Mouse (Mus musculus): Measurements from ENCODE around the gene Zfp28. TPM values are rescaled to one million over a fixed set of nuclear protein-coding genes. Genes with fewer than 3 reads are reported as not detected.

Gene Zfp28
- polyA plus RNA-seq, 1 experiment from 2014 or later, result 6.9 TPM

DNA sequence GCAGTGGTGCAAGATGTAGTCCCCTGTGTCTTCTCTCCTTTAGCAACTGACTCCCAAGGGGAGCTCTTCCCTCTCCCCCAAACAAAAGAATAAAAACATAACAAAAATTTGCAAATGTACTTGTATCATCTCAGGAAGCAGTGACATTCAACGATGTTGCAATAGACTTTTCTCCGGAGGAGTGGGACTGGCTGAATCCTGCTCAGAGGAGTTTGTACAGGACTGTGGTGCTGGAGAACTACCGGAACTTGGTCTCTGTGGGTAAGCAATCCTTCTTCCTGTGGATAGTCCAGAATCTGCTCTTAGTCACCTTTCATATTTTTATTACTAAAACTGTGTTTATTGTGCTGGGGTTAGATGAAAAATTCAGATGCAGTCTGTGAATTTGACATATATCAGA is 10.1 kb upstream of the Zfp28 start:
- Histone ChIP-seq H3K4me2 (ENCODE audit: low read length) (no peak overlapping the region), H3K9me3 (ENCODE audit: control insufficient read depth, low read length) (no peaks in the 10 kb centered on the region), H3K4me1 (ENCODE audit: control insufficient read depth in 2 of 2, insufficient read depth in 2 of 2, low read length in 2 of 2) (no peaks in the 10 kb centered on the region), H3K27ac (replicated peaks in 1 of 2; ENCODE audit: control insufficient read depth in 1 of 2, insufficient read depth in 1 of 2, low read depth in 2 of 2, low read length in 2 of 2) (no peak overlapping the region), H3K9ac (ENCODE audit: low read length) (no peak overlapping the region), H3K27me3 (ENCODE audit: control insufficient read depth, insufficient read depth, low read length) (no peaks in the 10 kb centered on the region), H3K4me3 (ENCODE audit: control insufficient read depth in 1 of 2, insufficient read depth in 1 of 2, low read depth in 1 of 2, low read length in 2 of 2) (no peak overlapping the region), H3K36me3 (ENCODE audit: control insufficient read depth, insufficient read depth, low read length) (no peaks in the 10 kb centered on the region)
- ATAC-seq (ENCODE audit: insufficient number of reproducible peaks, insufficient read depth, low FRiP score, low read depth), result no peak
- WGBS, result 83% methylated on average over 3 of the region's 3 CpGs

DNA sequence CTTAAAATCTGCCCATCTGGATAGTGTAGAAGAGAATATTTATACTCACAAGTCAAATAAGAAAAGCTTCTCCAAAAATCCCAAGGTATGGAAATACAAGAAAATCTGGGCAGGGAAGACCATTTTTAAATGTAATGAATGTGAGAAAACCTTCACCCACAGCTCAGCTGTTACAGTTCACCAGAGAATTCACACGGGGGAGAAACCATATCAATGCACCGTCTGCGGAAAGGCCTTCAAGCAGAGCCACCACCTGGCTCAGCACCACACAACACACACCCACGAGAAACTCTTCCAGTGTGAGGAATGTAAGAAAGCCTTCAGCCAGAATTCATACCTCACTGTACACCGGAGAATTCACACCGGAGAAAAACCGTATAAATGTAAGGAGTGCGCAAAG is 4.7 kb upstream of the Zfp28 start:
- Histone ChIP-seq H3K4me2 (ENCODE audit: low read length) (no peak overlapping the region), H3K27me3 (ENCODE audit: control insufficient read depth, insufficient read depth, low read length) (no peaks in the 10 kb centered on the region), H3K9me3 (ENCODE audit: control insufficient read depth, low read length) (no peaks in the 10 kb centered on the region), H3K27ac (replicated peaks in 1 of 2; ENCODE audit: control insufficient read depth in 1 of 2, insufficient read depth in 1 of 2, low read depth in 2 of 2, low read length in 2 of 2) (no peak overlapping the region), H3K4me3 (ENCODE audit: control insufficient read depth in 1 of 2, insufficient read depth in 1 of 2, low read depth in 1 of 2, low read length in 2 of 2) (no peak overlapping the region), H3K36me3 (ENCODE audit: control insufficient read depth, insufficient read depth, low read length) (no peaks in the 10 kb centered on the region), H3K4me1 (ENCODE audit: control insufficient read depth in 2 of 2, insufficient read depth in 2 of 2, low read length in 2 of 2) (peaks cover 4 to 7% of the 10 kb centered on the region in 2 experiments; a peak in 3 of 4 replicates), H3K9ac (ENCODE audit: low read length) (no peak overlapping the region)
- WGBS, result 78% methylated on average over 8 of the region's 8 CpGs
- no peak for ATAC-seq (ENCODE audit: insufficient number of reproducible peaks, insufficient read depth, low FRiP score, low read depth)

DNA sequence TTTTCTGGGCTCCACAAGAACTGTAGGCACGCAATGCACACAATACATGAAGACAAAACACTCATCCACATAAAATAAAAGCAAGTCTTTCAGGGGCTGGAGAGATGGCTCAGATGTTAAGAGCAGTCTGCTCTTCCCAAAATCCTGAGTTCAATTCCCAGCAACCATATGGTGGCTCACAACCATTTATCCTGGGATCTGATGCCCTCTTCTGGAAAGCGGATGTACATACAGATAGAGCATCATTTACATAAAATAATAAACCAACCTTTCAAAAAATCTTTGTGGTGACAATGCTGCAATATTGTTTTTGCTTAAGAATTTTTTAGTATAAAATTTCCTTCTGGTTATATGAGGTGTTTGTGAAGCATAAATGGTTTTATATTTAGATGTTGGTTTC is 1.7 kb upstream of the Zfp28 start:
- Histone ChIP-seq H3K36me3 (ENCODE audit: control insufficient read depth, insufficient read depth, low read length) (no peaks in the 10 kb centered on the region), H3K4me1 (ENCODE audit: control insufficient read depth in 2 of 2, insufficient read depth in 2 of 2, low read length in 2 of 2) (peaks cover 9 to 11% of the 10 kb centered on the region in 2 experiments; a peak in 3 of 4 replicates), H3K4me3 (ENCODE audit: control insufficient read depth in 1 of 2, insufficient read depth in 1 of 2, low read depth in 1 of 2, low read length in 2 of 2) (no peak overlapping the region), H3K9me3 (ENCODE audit: control insufficient read depth, low read length) (no peaks in the 10 kb centered on the region), H3K27ac (replicated peaks in 1 of 2; ENCODE audit: control insufficient read depth in 1 of 2, insufficient read depth in 1 of 2, low read depth in 2 of 2, low read length in 2 of 2) (no peak overlapping the region), H3K9ac (ENCODE audit: low read length) (no peak overlapping the region), H3K4me2 (ENCODE audit: low read length) (no peak overlapping the region), H3K27me3 (ENCODE audit: control insufficient read depth, insufficient read depth, low read length) (no peaks in the 10 kb centered on the region)
- 77% methylated on average over 2 of the region's 2 CpGs for WGBS
- no peak for ATAC-seq (ENCODE audit: insufficient number of reproducible peaks, insufficient read depth, low FRiP score, low read depth)

DNA sequence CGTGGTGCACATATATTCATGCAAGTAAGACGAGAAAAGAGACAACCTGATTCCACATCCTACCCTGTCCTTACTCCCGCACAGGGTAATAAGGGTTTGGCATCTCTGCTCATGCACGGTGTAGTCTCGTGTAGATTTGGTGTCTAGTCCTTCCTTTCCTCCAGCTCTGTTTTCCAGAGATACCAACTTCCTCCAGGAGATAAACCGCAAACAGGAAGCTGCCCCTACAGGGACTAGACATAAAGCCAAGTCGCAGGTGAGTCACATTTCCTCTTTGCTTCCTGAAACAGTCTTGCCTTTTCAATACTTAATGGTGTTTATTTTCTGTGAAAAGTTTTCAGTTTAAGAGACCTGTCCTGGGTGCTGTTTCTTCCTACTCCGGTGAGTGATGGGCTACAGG is 916 bp downstream of the Zfp28 start:
- WGBS, result 53% methylated on average over 8 of the region's 8 CpGs
- peak overlapping the region; percentile 73; a peak in 3 of 4 replicates for H3K4me3 ChIP-seq (ENCODE audit: control insufficient read depth in 1 of 2, insufficient read depth in 1 of 2, low read depth in 1 of 2, low read length in 2 of 2)
- H3K27me3 ChIP-seq (ENCODE audit: control insufficient read depth, insufficient read depth, low read length), result no peaks in the 10 kb centered on the region
- H3K9ac ChIP-seq (ENCODE audit: low read length), result peak overlapping the region; percentile 85; the same call in 1 of the 2 replicates
- ATAC-seq (ENCODE audit: insufficient number of reproducible peaks, insufficient read depth, low FRiP score, low read depth), result no peak
- peaks cover 9 to 11% of the 10 kb centered on the region in 2 experiments; a peak in 3 of 4 replicates for H3K4me1 ChIP-seq (ENCODE audit: control insufficient read depth in 2 of 2, insufficient read depth in 2 of 2, low read length in 2 of 2)
- H3K9me3 ChIP-seq (ENCODE audit: control insufficient read depth, low read length), result no peaks in the 10 kb centered on the region
- peak overlapping the region; percentile 88 for H3K4me2 ChIP-seq (ENCODE audit: low read length)
- peak overlapping the region in 1 of 2 experiments; percentile 61; a peak in 2 of 4 replicates for H3K27ac ChIP-seq (replicated peaks in 1 of 2; ENCODE audit: control insufficient read depth in 1 of 2, insufficient read depth in 1 of 2, low read depth in 2 of 2, low read length in 2 of 2)
- H3K36me3 ChIP-seq (ENCODE audit: control insufficient read depth, insufficient read depth, low read length), result 0 out of 2 replicates have a peak, but pooled peaks cover 3% of the 10 kb centered on the region

DNA sequence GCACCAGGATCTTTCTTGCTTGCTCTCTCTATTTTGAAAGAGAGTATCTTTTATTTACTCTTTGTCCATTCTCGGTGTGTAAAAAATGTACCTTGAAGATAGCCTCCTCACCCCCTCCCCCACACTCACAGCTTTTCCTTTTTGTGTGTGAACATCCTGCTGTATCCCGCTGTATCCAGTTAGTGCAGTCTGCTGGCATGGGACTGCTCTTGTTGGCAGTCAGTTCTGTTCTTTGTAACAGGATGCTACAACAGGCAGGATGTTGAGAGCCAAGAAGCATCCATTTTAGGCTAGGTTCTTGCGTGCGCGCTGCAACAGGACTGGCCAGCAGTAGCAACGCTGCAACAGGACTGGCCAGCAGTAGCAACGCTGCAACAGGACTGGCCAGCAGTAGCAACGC is 3.9 kb downstream of the Zfp28 start:
- Histone ChIP-seq H3K4me2 (ENCODE audit: low read length) (no peak overlapping the region), H3K27ac (replicated peaks in 1 of 2; ENCODE audit: control insufficient read depth in 1 of 2, insufficient read depth in 1 of 2, low read depth in 2 of 2, low read length in 2 of 2) (no peak overlapping the region), H3K9ac (ENCODE audit: low read length) (no peak overlapping the region), H3K27me3 (ENCODE audit: control insufficient read depth, insufficient read depth, low read length) (no peaks in the 10 kb centered on the region), H3K4me1 (ENCODE audit: control insufficient read depth in 2 of 2, insufficient read depth in 2 of 2, low read length in 2 of 2) (peaks cover 9 to 11% of the 10 kb centered on the region in 2 experiments; a peak in 3 of 4 replicates), H3K4me3 (ENCODE audit: control insufficient read depth in 1 of 2, insufficient read depth in 1 of 2, low read depth in 1 of 2, low read length in 2 of 2) (no peak overlapping the region), H3K9me3 (ENCODE audit: control insufficient read depth, low read length) (no peaks in the 10 kb centered on the region), H3K36me3 (ENCODE audit: control insufficient read depth, insufficient read depth, low read length) (peaks cover 33% of the 10 kb centered on the region)
- WGBS, result 86% methylated on average over 8 of the region's 8 CpGs
- ATAC-seq (ENCODE audit: insufficient number of reproducible peaks, insufficient read depth, low FRiP score, low read depth), result no peak

DNA sequence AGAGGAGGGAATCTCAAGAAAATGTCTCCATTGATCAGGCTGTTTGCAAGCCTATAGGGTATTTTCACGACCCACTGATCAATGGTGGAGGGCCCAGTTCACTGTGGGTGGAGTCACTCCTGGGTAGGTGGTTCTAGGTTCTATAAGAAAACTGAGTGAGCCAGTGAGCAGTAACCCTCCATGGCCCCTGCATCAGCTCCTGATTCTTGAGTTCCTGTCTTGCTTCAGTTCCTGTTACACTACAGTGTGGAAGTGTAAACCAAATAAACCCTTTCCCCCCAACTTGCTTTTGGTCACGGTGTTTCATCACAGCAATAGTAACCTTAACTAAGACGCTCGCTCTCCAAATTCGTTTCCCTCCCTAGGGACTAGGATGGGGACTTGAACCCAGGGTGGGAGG is 5.9 kb downstream of the Zfp28 start:
- ATAC-seq (ENCODE audit: insufficient number of reproducible peaks, insufficient read depth, low FRiP score, low read depth), result no peak
- H3K9me3 ChIP-seq (ENCODE audit: control insufficient read depth, low read length), result no peaks in the 10 kb centered on the region
- H3K36me3 ChIP-seq (ENCODE audit: control insufficient read depth, insufficient read depth, low read length), result peaks cover 53% of the 10 kb centered on the region
- H3K27me3 ChIP-seq (ENCODE audit: control insufficient read depth, insufficient read depth, low read length), result no peaks in the 10 kb centered on the region
- H3K4me2 ChIP-seq (ENCODE audit: low read length), result no peak overlapping the region
- H3K27ac ChIP-seq (replicated peaks in 1 of 2; ENCODE audit: control insufficient read depth in 1 of 2, insufficient read depth in 1 of 2, low read depth in 2 of 2, low read length in 2 of 2), result no peak overlapping the region
- 82% methylated on average over 5 of the region's 5 CpGs for WGBS
- no peak overlapping the region for H3K9ac ChIP-seq (ENCODE audit: low read length)
- no peak overlapping the region for H3K4me3 ChIP-seq (ENCODE audit: control insufficient read depth in 1 of 2, insufficient read depth in 1 of 2, low read depth in 1 of 2, low read length in 2 of 2)
- peaks cover under 1% of the 10 kb centered on the region in 2 experiments; a peak in 2 of 4 replicates for H3K4me1 ChIP-seq (ENCODE audit: control insufficient read depth in 2 of 2, insufficient read depth in 2 of 2, low read length in 2 of 2)

DNA sequence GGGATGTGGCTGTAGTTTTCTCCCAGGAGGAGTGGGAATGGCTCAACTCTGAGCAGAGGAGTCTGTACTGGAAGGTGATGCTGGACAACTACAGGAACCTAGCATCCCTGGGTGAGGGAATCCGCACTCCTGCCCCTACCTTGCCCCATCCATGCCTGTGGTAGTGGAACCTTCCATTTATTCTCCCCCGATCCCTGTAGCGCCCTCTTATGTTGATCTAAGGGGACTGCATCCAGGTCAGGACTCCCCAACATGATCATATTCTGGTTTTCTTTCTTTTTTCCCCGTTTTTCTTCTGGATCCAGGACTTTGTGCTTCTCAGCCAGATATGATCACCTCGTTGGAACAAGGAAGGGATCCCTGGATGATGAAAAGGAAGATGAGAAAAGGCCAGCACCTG is 6.4 kb downstream of the Zfp28 start:
- H3K36me3 ChIP-seq (ENCODE audit: control insufficient read depth, insufficient read depth, low read length), result peaks cover 58% of the 10 kb centered on the region

More for the DNA sequence above, 6.4 kb downstream of the Zfp28 start:
- ATAC-seq (ENCODE audit: insufficient number of reproducible peaks, insufficient read depth, low FRiP score, low read depth), result no peak
- no peak overlapping the region for H3K27ac ChIP-seq (replicated peaks in 1 of 2; ENCODE audit: control insufficient read depth in 1 of 2, insufficient read depth in 1 of 2, low read depth in 2 of 2, low read length in 2 of 2)
- no peaks in the 10 kb centered on the region for H3K27me3 ChIP-seq (ENCODE audit: control insufficient read depth, insufficient read depth, low read length)
- H3K4me2 ChIP-seq (ENCODE audit: low read length), result no peak overlapping the region
- 59% methylated on average over 5 of the region's 5 CpGs for WGBS
- no peaks in the 10 kb centered on the region for H3K9me3 ChIP-seq (ENCODE audit: control insufficient read depth, low read length)
- H3K9ac ChIP-seq (ENCODE audit: low read length), result no peak overlapping the region
- H3K4me1 ChIP-seq (ENCODE audit: control insufficient read depth in 2 of 2, insufficient read depth in 2 of 2, low read length in 2 of 2), result no peaks in the 10 kb centered on the region
- H3K4me3 ChIP-seq (ENCODE audit: control insufficient read depth in 1 of 2, insufficient read depth in 1 of 2, low read depth in 1 of 2, low read length in 2 of 2), result no peak overlapping the region
